Mouse (Mus musculus): Measurements from ENCODE around the gene Zfp784.
A peak's percentile ranks its signal among the peaks of the same experiment; 100 is the strongest.

- no peak for TF ChIP-seq CTCF (IDR thresholded peaks at IDR 0.05; ENCODE audit: insufficient read depth, low read depth, low read length)
- TF ChIP-seq POLR2A (IDR thresholded peaks at IDR 0.05; ENCODE audit: insufficient read depth, low read depth, low read length): peak; percentile 94
These were observed at the start of gene Zfp784 for GRCm38 (mm10) chr7:5038109-5038732.

All from olfactory bulb, adult 2 months (tissue).